Mouse (Mus musculus): ENCODE data around the gene Abhd8. TPM values are rescaled to one million over a fixed set of nuclear protein-coding genes. Genes with fewer than 3 reads are reported as not detected.

The Abhd8 gene
- total RNA-seq, 1 experiment from 2014 or later, result 7.8 TPM

Other genes with a start within 250 kb of the Abhd8 start
- 121 and 130 TPM in 2 replicates for gene Myo9b, start 190.9 kb downstream of the Abhd8 start, total RNA-seq (2017)
- gene Haus8, start 190.7 kb downstream of the Abhd8 start, total RNA-seq (2017), result 75.3 and 89.4 TPM in 2 replicates
- gene Use1, start 96.8 kb downstream of the Abhd8 start, total RNA-seq (2017), result 160 and 172 TPM in 2 replicates
- gene Ocel1, start 92.4 kb downstream of the Abhd8 start, total RNA-seq (2017), result 31.3 and 46.7 TPM in 2 replicates
- 8.6 and 9.2 TPM in 2 replicates for gene Nr2f6, start 81.7 kb downstream of the Abhd8 start, total RNA-seq (2017)
- gene Ushbp1, start 67.9 kb downstream of the Abhd8 start, total RNA-seq (2017), result not detected in 2 replicates
- 57.7 and 63.6 TPM in 2 replicates for gene Babam1, start 66.8 kb downstream of the Abhd8 start, total RNA-seq (2017)
- gene Ankle1, start 57.6 kb downstream of the Abhd8 start, total RNA-seq (2017), result 0.61 TPM in 1 of 2 replicates, not detected in the other
- 18.0 and 19.5 TPM in 2 replicates for gene Mrpl34, start 1.3 kb upstream of the Abhd8 start, total RNA-seq (2017)
- gene Dda1, start 5.5 kb upstream of the Abhd8 start, total RNA-seq (2017), result 29.2 and 34.6 TPM in 2 replicates
- gene Ano8, start 22.3 kb upstream of the Abhd8 start, total RNA-seq (2017), result 6.1 and 8.5 TPM in 2 replicates
- 15.2 and 19.7 TPM in 2 replicates for gene Gtpbp3, start 24.4 kb upstream of the Abhd8 start, total RNA-seq (2017)
- gene Plvap, start 48.1 kb upstream of the Abhd8 start, total RNA-seq (2017), result not detected in 2 replicates
- gene Ccdc194, start 62.1 kb upstream of the Abhd8 start, total RNA-seq (2017), result not detected in 2 replicates
- gene Bst2, start 73.8 kb upstream of the Abhd8 start, total RNA-seq (2017), result 7.6 and 18.4 TPM in 2 replicates
- gene Mvb12a, start 79.3 kb upstream of the Abhd8 start, total RNA-seq (2017), result 35.4 and 39.8 TPM in 2 replicates
- 0.25 and 0.58 TPM in 2 replicates for gene Tmem221, start 95.2 kb upstream of the Abhd8 start, total RNA-seq (2017)
- gene Nxnl1, start 102.9 kb upstream of the Abhd8 start, total RNA-seq (2017), result not detected in 2 replicates
- gene Slc27a1, start 105.2 kb upstream of the Abhd8 start, total RNA-seq (2017), result 3.4 and 5.7 TPM in 2 replicates
- gene Pgls, start 128.5 kb upstream of the Abhd8 start, total RNA-seq (2017), result 45.6 and 55.1 TPM in 2 replicates
- gene Fam129c, start 134.0 kb upstream of the Abhd8 start, total RNA-seq (2017), result 94.7 and 127 TPM in 2 replicates
- 92.2 and 92.5 TPM in 2 replicates for gene Colgalt1, start 147.3 kb upstream of the Abhd8 start, total RNA-seq (2017)
- gene Unc13a, start 208.1 kb upstream of the Abhd8 start, total RNA-seq (2017), result 0.12 TPM in 2 replicates
- 19.0 and 25.7 TPM in 2 replicates for gene Jak3, start 212.6 kb upstream of the Abhd8 start, total RNA-seq (2017)
- gene Insl3, start 225.6 kb upstream of the Abhd8 start, total RNA-seq (2017), result 4.5 and 10.0 TPM in 2 replicates
- gene B3gnt3, start 238.1 kb upstream of the Abhd8 start, total RNA-seq (2017), result 0.58 and 0.86 TPM in 2 replicates

All from neutrophil, adult 5-6 weeks (primary cell).